Mouse (Mus musculus) hindbrain, embryonic 11.5 days (tissue): ENCODE measurements around the gene Pip5k1c. TPM values are rescaled to one million over a fixed set of nuclear protein-coding genes. Genes with fewer than 3 reads are reported as not detected.
A peak's percentile ranks its signal among the peaks of the same experiment; 100 is the strongest.

ENCODE experiments used
- ATAC-seq: fragments of 200-750 bp; cut with Nextera tagmentation; 2 replicates; pipeline ENCODE4 v1.8.0; 2017; ENCODE audit warnings: mild to moderate bottlenecking, moderate TSS enrichment, moderate library complexity; ENCODE audit not compliant: low FRiP score
- DNase-seq: peaks from one replicate; pipeline ENCODE4 v3.0.0-alpha.2; 2015; ENCODE audit warnings: low spot score
- H3K27ac ChIP-seq: fragments of 300-500 bp; sonication (generic); 2 replicates; pipeline ENCODE4 v1.5.1; 2014; ENCODE audit warnings: mild to moderate bottlenecking, low read depth, low read length
- H3K27me3 ChIP-seq: fragments of 300-500 bp; sonication (generic); 2 replicates; pipeline ENCODE4 v1.6.1; 2014; ENCODE audit warnings: mild to moderate bottlenecking, low read length, moderate library complexity, mixed read lengths; ENCODE audit not compliant: control insufficient read depth, insufficient read depth
- H3K36me3 ChIP-seq: fragments of 300-500 bp; sonication (generic); 2 replicates; pipeline ENCODE4 v1.6.1; 2014; ENCODE audit warnings: mild to moderate bottlenecking, low read length, moderate library complexity, mixed read lengths; ENCODE audit not compliant: control insufficient read depth, insufficient read depth
- H3K4me1 ChIP-seq: fragments of 300-500 bp; sonication (generic); replicated peaks from 2 replicates; pipeline ENCODE4 v1.6.1; 2014; ENCODE audit warnings: low read length, mixed read lengths; ENCODE audit not compliant: control insufficient read depth, insufficient read depth
- H3K4me2 ChIP-seq: fragments of 300-500 bp; sonication (generic); replicated peaks from 2 replicates; pipeline ENCODE4 v1.6.1; 2014; ENCODE audit warnings: mild to moderate bottlenecking, low read depth, low read length
- H3K4me3 ChIP-seq: fragments of 300-500 bp; sonication (generic); 2 replicates; pipeline ENCODE4 v1.5.1; 2014; ENCODE audit warnings: low read depth, low read length
- H3K9ac ChIP-seq: fragments of 300-500 bp; sonication (generic); 2 replicates; pipeline ENCODE4 v1.6.1; 2014; ENCODE audit warnings: low read depth, low read length
- H3K9me3 ChIP-seq: fragments of 300-500 bp; sonication (generic); 2 replicates; pipeline ENCODE4 v1.6.1; 2016; ENCODE audit warnings: low read length; ENCODE audit not compliant: control insufficient read depth
- WGBS: fragments of 180-500 bp; shearing (Covaris S2); extraction: QIAGEN DNeasy Blood & Tissue Kit; methylation state at CpG from one replicate; pipeline ENCODE4 v1.1.7; 2014; 5-methylcytosine and 5-hydroxymethylcytosine counted together
- polyA plus RNA-seq: library from polyadenylated mRNA; unstranded; fragments of >200 nt; fragmentation: Nextera tagmentation; extraction: Ambion mirVana; gene quantifications from 2 replicates; pipeline ENCODE4 v1.2.1, GENCODE M21; 2014

Gene Pip5k1c
- polyA plus RNA-seq, 1 experiment from 2014 or later: 47.0 TPM

- peaks cover 9% of the 10 kb centered on the region; the same call in 1 of the 2 replicates for H3K4me1 ChIP-seq
- H3K4me2 ChIP-seq: peak overlapping the region; percentile 99
- H3K36me3 ChIP-seq: no peaks in the 10 kb centered on the region
- ATAC-seq: no peak
- no peak for DNase-seq
- peak overlapping the region; percentile 70 for H3K4me3 ChIP-seq
- H3K9ac ChIP-seq: peak overlapping the region; percentile 74
- 19% methylated on average over 4 of the region's 4 CpGs for WGBS
- H3K27ac ChIP-seq: no peak overlapping the region
- H3K27me3 ChIP-seq: peaks cover 7% of the 10 kb centered on the region
- no peaks in the 10 kb centered on the region for H3K9me3 ChIP-seq
Measured at GRCm38 (mm10) chr10:81358209-81358608, 65.4 kb downstream of the Pip5k1c start.

GRCm38 (mm10) chr10:81358841-81359240 is 66.1 kb downstream of the Pip5k1c start:
- WGBS: 80% methylated on average over 1 of the region's 1 CpGs
- Histone ChIP-seq H3K4me3 (no peak overlapping the region), H3K9ac (no peak overlapping the region), H3K27ac (no peak overlapping the region), H3K4me2 (no peak overlapping the region), H3K9me3 (no peaks in the 10 kb centered on the region), H3K27me3 (peaks cover 13% of the 10 kb centered on the region), H3K4me1 (peaks cover 14% of the 10 kb centered on the region), H3K36me3 (no peaks in the 10 kb centered on the region)
- DNase-seq (no peak), ATAC-seq (no peak)

GRCm38 (mm10) chr10:81360721-81361120 is 68.0 kb downstream of the Pip5k1c start:
- DNase-seq: no peak
- peaks cover 31% of the 10 kb centered on the region for H3K4me1 ChIP-seq
- no peak overlapping the region for H3K4me3 ChIP-seq
- no peak for ATAC-seq
- no peak overlapping the region; the same call in 1 of the 2 replicates for H3K27ac ChIP-seq
- no peak overlapping the region for H3K4me2 ChIP-seq
- 68% methylated on average over 8 of the region's 8 CpGs for WGBS
- H3K9me3 ChIP-seq: no peaks in the 10 kb centered on the region
- no peak overlapping the region for H3K9ac ChIP-seq
- peaks cover 19% of the 10 kb centered on the region for H3K27me3 ChIP-seq
- no peaks in the 10 kb centered on the region for H3K36me3 ChIP-seq

GRCm38 (mm10) chr10:81362336-81362949 is 69.7 kb downstream of the Pip5k1c start:
- Histone ChIP-seq H3K27ac (no peak overlapping the region), H3K4me1 (peaks cover 33% of the 10 kb centered on the region)

GRCm38 (mm10) chr10:81363436-81364346 is 70.9 kb downstream of the Pip5k1c start:
- Histone ChIP-seq H3K9me3 (no peaks in the 10 kb centered on the region), H3K4me2 (peak overlapping the region; percentile 45), H3K9ac (peak overlapping the region; percentile 44), H3K4me1 (peaks cover 28% of the 10 kb centered on the region), H3K27me3 (peaks cover 19% of the 10 kb centered on the region), H3K36me3 (peaks cover 13% of the 10 kb centered on the region), H3K4me3 (peak overlapping the region; percentile 30), H3K27ac (no peak overlapping the region)
- no peak for ATAC-seq
- peak; percentile 38 for DNase-seq
- 9% methylated on average over 47 of the region's 54 CpGs for WGBS

More at GRCm38 (mm10) chr10:81362336-81362949, 69.7 kb downstream of the Pip5k1c start:
- DNase-seq: no peak
- Histone ChIP-seq H3K9ac (no peak overlapping the region), H3K4me3 (no peak overlapping the region), H3K9me3 (no peaks in the 10 kb centered on the region), H3K4me2 (0 out of 2 replicates have a peak overlapping the region, but pooled peaks have one; percentile 5), H3K27me3 (peaks cover 19% of the 10 kb centered on the region), H3K36me3 (0 out of 2 replicates have a peak, but pooled peaks cover 2% of the 10 kb centered on the region)
- no peak for ATAC-seq
- 79% methylated on average over 12 of the region's 12 CpGs for WGBS

GRCm38 (mm10) chr10:81364666-81365065 is 71.9 kb downstream of the Pip5k1c start:
- no peak for ATAC-seq
- peak overlapping the region; percentile 45 for H3K4me2 ChIP-seq
- no peak overlapping the region for H3K4me3 ChIP-seq
- peaks cover 28% of the 10 kb centered on the region for H3K4me1 ChIP-seq
- H3K9me3 ChIP-seq: no peaks in the 10 kb centered on the region
- peak overlapping the region; percentile 44 for H3K9ac ChIP-seq
- peak; percentile 41 for DNase-seq
- WGBS: 10% methylated on average over 28 of the region's 28 CpGs
- peaks cover 19% of the 10 kb centered on the region for H3K27me3 ChIP-seq
- H3K27ac ChIP-seq: no peak overlapping the region
- peaks cover 19% of the 10 kb centered on the region for H3K36me3 ChIP-seq

GRCm38 (mm10) chr10:81365073-81365472 is 72.3 kb downstream of the Pip5k1c start:
- Histone ChIP-seq H3K4me3 (no peak overlapping the region), H3K36me3 (peaks cover 22% of the 10 kb centered on the region), H3K9ac (no peak overlapping the region), H3K9me3 (no peaks in the 10 kb centered on the region), H3K4me2 (0 out of 2 replicates have a peak overlapping the region, but pooled peaks have one; percentile 3), H3K27me3 (peaks cover 19% of the 10 kb centered on the region), H3K4me1 (peaks cover 28% of the 10 kb centered on the region), H3K27ac (no peak overlapping the region)
- ATAC-seq: peak; percentile 18
- no peak for DNase-seq
- WGBS: 36% methylated on average over 4 of the region's 4 CpGs

GRCm38 (mm10) chr10:81365672-81366476 is 73.1 kb downstream of the Pip5k1c start, which contains the start of gene 4930404N11Rik:
TSS of gene 4930404N11Rik (minus strand) at chr10:81365816.
- WGBS: 28% methylated on average over 12 of the region's 12 CpGs

More at GRCm38 (mm10) chr10:81365672-81366476, 73.1 kb downstream of the Pip5k1c start, which contains the start of gene 4930404N11Rik:
- Histone ChIP-seq H3K9me3 (no peaks in the 10 kb centered on the region), H3K36me3 (peaks cover 28% of the 10 kb centered on the region), H3K4me3 (no peak within 1 kb of the TSS), H3K27ac (0 out of 2 replicates have a peak within 1 kb of the TSS, but pooled peaks have one; percentile 7), H3K4me2 (peak within 1 kb of the TSS; percentile 45), H3K9ac (peak within 1 kb of the TSS; percentile 44; the same call in 1 of the 2 replicates), H3K4me1 (peaks cover 26% of the 10 kb centered on the region), H3K27me3 (peaks cover 19% of the 10 kb centered on the region)
- DNase-seq (peak; percentile 70), ATAC-seq (peak; percentile 58)
